Mouse (Mus musculus): ENCODE data around the gene Fam196a.

Gene Fam196a

DNA sequence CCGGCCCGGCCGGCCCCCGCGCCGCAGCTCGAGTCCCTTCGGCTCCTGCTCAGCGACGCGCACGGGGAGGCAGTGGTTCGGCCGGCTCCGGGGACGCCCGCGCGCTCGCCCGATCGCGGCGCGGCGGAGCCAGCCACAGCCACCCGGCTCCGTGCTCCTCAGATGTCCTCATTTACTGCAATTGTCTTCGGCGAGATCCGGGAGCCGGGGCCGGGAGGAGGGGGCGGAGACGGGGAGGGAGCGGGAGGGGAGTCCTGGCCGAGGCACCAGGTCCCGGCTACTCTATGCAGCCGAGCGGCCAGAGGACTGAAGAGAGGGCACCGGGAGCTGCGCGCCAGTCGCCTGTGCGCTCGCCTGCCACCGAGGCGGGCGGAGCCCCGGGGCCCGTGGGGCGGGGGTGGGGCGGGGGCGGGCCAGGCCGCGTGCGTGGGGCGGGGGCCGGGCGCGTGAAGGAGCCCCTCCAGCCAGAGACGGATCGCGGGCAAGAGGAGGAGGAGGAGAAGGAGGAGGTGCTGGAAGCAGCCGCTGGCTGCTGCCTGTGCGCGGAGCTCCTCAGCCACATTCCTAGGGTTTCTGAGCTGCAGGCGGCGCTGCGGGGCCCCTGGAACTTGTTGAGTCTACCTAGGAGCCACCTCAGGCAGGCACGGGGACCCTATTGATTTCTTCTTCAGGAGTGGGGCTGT lies at the start of gene Fam196a:
Fam196a (minus strand) TSS at position 504 of the 683 bp plus-strand sequence.
- no peak for TF ChIP-seq GATA4 (IDR thresholded peaks at IDR 0.05; ENCODE audit: insufficient replicate concordance, low read length)

DNA sequence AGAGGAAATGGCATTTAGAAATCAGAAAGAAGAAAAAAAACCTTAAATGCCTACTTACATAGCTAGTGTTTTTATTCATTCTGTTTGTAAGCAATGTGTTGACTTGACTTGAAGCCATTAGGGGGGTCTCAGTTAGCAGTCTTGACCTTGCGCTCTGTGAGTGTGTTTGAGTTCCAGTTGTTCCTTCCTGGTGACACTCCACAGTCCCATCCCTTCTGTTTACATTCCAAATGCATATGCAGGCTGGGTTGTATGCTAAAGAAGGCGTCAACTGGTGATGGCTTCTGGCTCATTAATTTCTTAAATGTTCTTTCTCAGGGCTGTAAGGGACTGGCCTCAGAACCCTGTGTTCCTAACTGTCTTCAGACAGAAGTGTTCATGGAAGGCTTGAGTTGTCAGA lies 23.4 kb upstream of the Fam196a start:
- no peak for TF ChIP-seq GATA4 (IDR thresholded peaks at IDR 0.05; ENCODE audit: insufficient replicate concordance, low read length)

DNA sequence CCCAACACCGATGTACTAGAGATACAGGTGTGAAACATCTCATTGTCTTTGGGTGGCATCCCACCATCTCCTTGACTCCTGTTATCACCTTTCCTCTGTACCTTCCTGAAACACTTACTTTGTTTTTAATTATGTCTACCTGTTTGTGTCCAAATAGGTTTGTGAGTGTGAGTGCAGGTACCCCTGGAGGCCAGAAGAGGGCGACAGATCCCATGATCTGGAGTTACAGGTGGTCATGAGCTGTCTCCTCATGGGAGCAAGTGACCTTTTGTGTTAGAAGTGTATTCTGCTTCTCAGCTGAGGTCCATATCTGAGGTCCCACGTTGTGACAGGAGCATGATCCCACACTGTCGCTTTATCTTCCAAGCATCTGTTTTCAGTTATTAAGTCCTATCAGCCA lies 22.6 kb upstream of the Fam196a start:
- TF ChIP-seq GATA4 (IDR thresholded peaks at IDR 0.05; ENCODE audit: insufficient replicate concordance, low read length): no peak

GRCm38 (mm10) chr7:134959086-134959485 lies 20.9 kb upstream of the Fam196a start:
- no peak for TF ChIP-seq GATA4 (IDR thresholded peaks at IDR 0.05; ENCODE audit: insufficient replicate concordance, low read length)

- TF ChIP-seq GATA4 (IDR thresholded peaks at IDR 0.05; ENCODE audit: insufficient replicate concordance, low read length): no peak
These were observed 7.9 kb upstream of the Fam196a start for GRCm38 (mm10) chr7:134945925-134946716.

DNA sequence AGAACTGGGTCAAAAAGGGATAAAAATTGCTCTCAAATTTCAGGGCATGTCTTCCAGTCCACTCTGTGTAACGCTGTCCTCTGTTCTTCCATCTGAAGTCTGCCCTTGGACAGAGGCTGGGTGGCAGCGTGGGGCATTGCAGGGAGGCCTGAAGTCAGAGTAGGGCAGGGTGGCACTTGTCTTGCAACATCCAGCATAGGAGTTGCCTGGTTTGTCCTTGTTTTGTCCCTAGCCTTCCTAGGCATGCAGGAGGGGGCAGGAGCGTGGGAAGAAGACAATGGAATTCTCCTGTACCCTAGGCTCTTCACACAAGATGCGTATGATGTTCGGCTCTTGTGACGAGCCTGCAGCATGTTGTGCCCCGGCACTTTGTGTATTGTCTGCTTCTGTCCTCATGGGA lies 5.5 kb upstream of the Fam196a start:
- TF ChIP-seq GATA4 (IDR thresholded peaks at IDR 0.05; ENCODE audit: insufficient replicate concordance, low read length): no peak

DNA sequence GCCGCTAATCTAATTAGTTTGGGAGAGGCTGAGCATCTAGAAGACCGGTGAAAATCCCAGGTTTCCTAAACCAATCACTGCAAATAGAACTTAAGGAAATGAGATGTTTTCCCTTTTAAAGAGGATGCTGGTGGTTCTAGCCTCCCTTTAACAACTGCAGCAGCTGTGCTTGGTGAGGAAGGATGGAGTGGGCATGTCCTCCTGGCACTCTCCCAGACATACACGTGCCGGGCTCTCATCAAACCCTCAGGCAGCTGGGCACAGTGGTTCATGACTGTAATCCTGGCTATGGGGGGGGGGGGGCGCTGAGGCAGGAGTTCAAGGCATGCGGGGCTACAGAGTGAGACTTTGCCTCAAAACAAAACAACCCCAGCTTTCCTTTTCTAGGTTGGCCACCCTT lies 4.8 kb upstream of the Fam196a start:
- no peak for TF ChIP-seq GATA4 (IDR thresholded peaks at IDR 0.05; ENCODE audit: insufficient replicate concordance, low read length)

- no peak for TF ChIP-seq GATA4 (IDR thresholded peaks at IDR 0.05; ENCODE audit: insufficient replicate concordance, low read length)
These were observed 3.7 kb upstream of the Fam196a start for GRCm38 (mm10) chr7:134941891-134942290.

DNA sequence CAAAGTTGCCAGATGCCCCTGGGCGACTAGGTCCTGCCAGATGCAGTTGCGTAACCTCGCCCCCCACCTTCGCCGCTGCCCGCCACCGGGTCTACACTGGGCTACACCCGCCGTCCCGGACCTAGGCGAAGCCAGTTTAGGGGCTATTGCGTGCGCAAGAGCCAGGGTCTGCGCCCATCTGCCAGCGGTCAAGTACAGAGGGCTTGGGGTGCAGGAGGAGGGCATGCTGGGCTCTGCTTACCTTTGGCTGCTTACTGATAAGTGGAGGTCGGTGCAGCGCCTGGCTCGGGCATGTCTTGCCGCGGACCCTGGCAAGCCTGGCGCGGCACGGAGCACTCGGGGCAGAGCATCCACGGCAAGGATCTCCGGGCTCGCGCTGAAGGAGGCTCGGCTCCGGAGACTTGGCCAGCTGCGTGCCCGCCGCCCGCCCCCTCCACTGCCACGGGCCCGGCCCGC lies 731 bp downstream of the Fam196a start:
- TF ChIP-seq GATA4 (IDR thresholded peaks at IDR 0.05; ENCODE audit: insufficient replicate concordance, low read length): no peak

GRCm38 (mm10) chr7:134931886-134932285 lies 6.3 kb downstream of the Fam196a start:
- no peak for TF ChIP-seq GATA4 (IDR thresholded peaks at IDR 0.05; ENCODE audit: insufficient replicate concordance, low read length)

DNA sequence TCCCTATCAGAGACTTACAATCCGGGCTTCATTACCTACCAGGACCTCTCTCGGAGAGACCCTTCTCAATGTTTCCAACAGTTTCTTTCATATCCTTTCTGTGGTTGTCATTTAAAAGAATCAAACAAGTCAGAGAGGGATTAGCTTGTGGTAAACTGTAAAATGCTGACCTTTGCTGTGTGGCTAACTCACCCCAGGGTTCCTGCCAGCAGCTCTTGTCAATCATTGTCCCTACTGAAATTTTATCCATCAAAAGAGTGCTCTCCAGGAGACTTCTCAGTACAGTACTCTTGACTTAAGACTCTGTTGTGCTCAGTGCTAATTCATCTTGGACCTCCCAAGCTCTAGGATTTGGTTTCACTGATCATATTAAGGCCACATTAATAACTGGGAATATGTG lies 36.2 kb downstream of the Fam196a start:
- TF ChIP-seq GATA4 (IDR thresholded peaks at IDR 0.05; ENCODE audit: insufficient replicate concordance, low read length): no peak

GRCm38 (mm10) chr7:134899462-134899861 lies 38.8 kb downstream of the Fam196a start:
- no peak for TF ChIP-seq GATA4 (IDR thresholded peaks at IDR 0.05; ENCODE audit: insufficient replicate concordance, low read length)

- no peak for TF ChIP-seq GATA4 (IDR thresholded peaks at IDR 0.05; ENCODE audit: insufficient replicate concordance, low read length)
These were observed 43.6 kb downstream of the Fam196a start for GRCm38 (mm10) chr7:134894604-134895003.

GRCm38 (mm10) chr7:134892972-134893371 lies 45.3 kb downstream of the Fam196a start:
- TF ChIP-seq GATA4 (IDR thresholded peaks at IDR 0.05; ENCODE audit: insufficient replicate concordance, low read length): no peak

DNA sequence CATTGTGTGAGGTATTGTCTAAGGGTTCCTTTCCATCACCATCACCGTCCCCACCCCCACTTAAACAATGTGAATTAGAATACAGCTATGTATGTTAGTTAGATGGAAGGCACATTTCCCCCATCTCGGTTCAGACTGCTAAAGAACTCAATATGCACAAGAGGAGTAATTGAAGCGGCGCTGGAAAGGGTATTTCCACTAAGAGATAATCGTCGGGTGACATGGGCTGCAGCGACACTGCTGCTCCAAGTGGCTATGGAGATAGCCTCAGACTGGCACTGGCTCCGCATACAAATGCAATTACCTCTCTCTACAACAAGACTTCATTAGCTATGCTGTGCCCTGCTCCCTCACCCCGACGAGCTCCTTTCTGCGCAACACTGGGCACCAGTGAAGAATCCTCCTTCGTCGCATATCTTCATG lies 45.8 kb downstream of the Fam196a start:
- no peak for TF ChIP-seq GATA4 (IDR thresholded peaks at IDR 0.05; ENCODE audit: insufficient replicate concordance, low read length)

DNA sequence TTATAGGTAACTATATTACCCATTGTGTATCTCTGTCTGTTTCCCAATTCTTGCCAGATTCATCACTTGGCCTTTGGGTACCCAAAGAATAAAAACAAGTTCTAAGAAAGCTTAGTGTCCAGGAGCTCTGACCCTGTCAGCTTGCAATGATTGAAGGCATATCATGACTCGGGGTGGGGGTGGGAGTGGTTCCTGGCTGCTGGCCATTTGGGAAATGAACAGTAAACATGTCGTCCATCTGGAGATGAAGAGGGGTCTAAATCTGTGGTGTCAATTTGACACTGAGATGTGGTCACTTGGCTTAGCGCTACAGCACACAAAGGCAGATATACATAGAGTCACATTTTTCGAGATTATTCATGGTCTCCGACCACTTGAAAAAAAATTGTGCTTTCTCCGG lies 54.7 kb downstream of the Fam196a start:
- no peak for TF ChIP-seq GATA4 (IDR thresholded peaks at IDR 0.05; ENCODE audit: insufficient replicate concordance, low read length)
